Comparison of ENCODE assay signal across 27 mouse cellular contexts in the genomic region with DNA sequence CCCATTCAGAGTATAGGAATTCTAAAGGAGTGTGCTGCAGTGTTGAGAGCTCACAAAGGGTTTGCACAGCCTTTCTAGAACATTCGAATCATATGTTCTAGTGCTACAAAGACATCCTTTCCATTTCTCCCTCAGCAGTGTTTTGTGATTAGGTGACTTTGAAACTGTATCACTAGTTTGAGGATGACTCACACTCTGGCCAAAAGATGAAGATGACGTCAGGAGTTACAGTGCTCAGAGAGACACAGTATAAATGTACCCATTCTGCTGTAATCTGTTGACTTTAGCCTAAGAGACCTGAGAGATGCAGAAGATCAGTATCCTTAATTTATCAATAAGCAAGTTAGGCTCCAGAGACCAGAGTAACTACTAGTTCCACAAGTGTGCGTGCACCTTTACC.
"Had no signal": no experiment of that assay in that cellular context is flagged by ENCODE, and none has a peak within 500 bp of the region (broad histone marks: within the 10 kb centered on the region; RNA-seq: fewer than 3 reads in every experiment).

No protein-coding gene starts in this region.

- H3K9me3 ChIP-seq: embryonic facial prominence, embryonic 10.5 days; embryonic facial prominence, embryonic 12.5 days; embryonic facial prominence, embryonic 13.5 days; embryonic facial prominence, embryonic 15.5 days; forebrain, embryonic 10.5 days; forebrain, embryonic 12.5 days; forebrain, embryonic 13.5 days; forebrain, embryonic 15.5 days had no signal

- H3K4me1 ChIP-seq: embryonic facial prominence, embryonic 10.5 days; embryonic facial prominence, embryonic 12.5 days; embryonic facial prominence, embryonic 13.5 days; embryonic facial prominence, embryonic 15.5 days; forebrain, embryonic 10.5 days; forebrain, embryonic 12.5 days; forebrain, embryonic 13.5 days; forebrain, embryonic 15.5 days had no signal

- DNase-seq: cerebellum, adult 9-10 months; cerebellum, adult 9-11 months; cerebellum, postnatal 10 days; cerebellum, postnatal 14 days; cerebellum, postnatal 25 days; cerebellum, postnatal 36 days; embryo, embryonic 11 days; forebrain, postnatal 0 days; gastrocnemius, adult 2 months; gastrocnemius, postnatal 10 days; gastrocnemius, postnatal 14 days; gastrocnemius, postnatal 25 days; gastrocnemius, postnatal 36 days; heart, adult 11 months; heart, adult 18-20 months; heart, adult 2 months had no signal

- H3K4me3 ChIP-seq: embryonic facial prominence, embryonic 10.5 days; embryonic facial prominence, embryonic 12.5 days; embryonic facial prominence, embryonic 13.5 days; embryonic facial prominence, embryonic 15.5 days; erythroblast, embryonic 14.5 days; forebrain, embryonic 10.5 days; forebrain, embryonic 12.5 days; forebrain, embryonic 13.5 days; forebrain, embryonic 15.5 days; gastrocnemius, adult 2 months; heart, adult 2 months had no signal

- ATAC-seq: forebrain, embryonic 13.5 days; forebrain, embryonic 14.5 days; forebrain, embryonic 15.5 days; forebrain, embryonic 16.5 days; forebrain, postnatal 0 days had no signal

- H3K27ac ChIP-seq: embryonic facial prominence, embryonic 10.5 days; embryonic facial prominence, embryonic 12.5 days; embryonic facial prominence, embryonic 13.5 days; embryonic facial prominence, embryonic 15.5 days; forebrain, embryonic 10.5 days; forebrain, embryonic 12.5 days; forebrain, embryonic 13.5 days; forebrain, embryonic 15.5 days; gastrocnemius, adult 2 months; heart, adult 2 months had no signal

- H3K9ac ChIP-seq: embryonic facial prominence, embryonic 12.5 days; embryonic facial prominence, embryonic 13.5 days; embryonic facial prominence, embryonic 15.5 days; forebrain, embryonic 12.5 days; forebrain, embryonic 13.5 days; forebrain, embryonic 15.5 days; forebrain, postnatal 0 days had no signal

- H3K4me2 ChIP-seq: embryonic facial prominence, embryonic 12.5 days; embryonic facial prominence, embryonic 13.5 days; embryonic facial prominence, embryonic 15.5 days; forebrain, embryonic 12.5 days; forebrain, embryonic 13.5 days; forebrain, embryonic 15.5 days had no signal

- H3K36me3 ChIP-seq: embryonic facial prominence, embryonic 10.5 days; embryonic facial prominence, embryonic 12.5 days; embryonic facial prominence, embryonic 13.5 days; embryonic facial prominence, embryonic 15.5 days; forebrain, embryonic 10.5 days; forebrain, embryonic 12.5 days; forebrain, embryonic 15.5 days had no signal

- H3K27me3 ChIP-seq: embryonic facial prominence, embryonic 12.5 days; embryonic facial prominence, embryonic 13.5 days; embryonic facial prominence, embryonic 15.5 days; forebrain, embryonic 12.5 days; forebrain, embryonic 13.5 days; forebrain, embryonic 15.5 days had no signal
